Mouse (Mus musculus): ENCODE results near the gene Dtnb.
"Not testable (repeated sequence)": the region's sequence is repeated elsewhere in the genome, so short reads cannot be mapped to it uniquely, and the experiment has no call there.

The Dtnb gene

DNA sequence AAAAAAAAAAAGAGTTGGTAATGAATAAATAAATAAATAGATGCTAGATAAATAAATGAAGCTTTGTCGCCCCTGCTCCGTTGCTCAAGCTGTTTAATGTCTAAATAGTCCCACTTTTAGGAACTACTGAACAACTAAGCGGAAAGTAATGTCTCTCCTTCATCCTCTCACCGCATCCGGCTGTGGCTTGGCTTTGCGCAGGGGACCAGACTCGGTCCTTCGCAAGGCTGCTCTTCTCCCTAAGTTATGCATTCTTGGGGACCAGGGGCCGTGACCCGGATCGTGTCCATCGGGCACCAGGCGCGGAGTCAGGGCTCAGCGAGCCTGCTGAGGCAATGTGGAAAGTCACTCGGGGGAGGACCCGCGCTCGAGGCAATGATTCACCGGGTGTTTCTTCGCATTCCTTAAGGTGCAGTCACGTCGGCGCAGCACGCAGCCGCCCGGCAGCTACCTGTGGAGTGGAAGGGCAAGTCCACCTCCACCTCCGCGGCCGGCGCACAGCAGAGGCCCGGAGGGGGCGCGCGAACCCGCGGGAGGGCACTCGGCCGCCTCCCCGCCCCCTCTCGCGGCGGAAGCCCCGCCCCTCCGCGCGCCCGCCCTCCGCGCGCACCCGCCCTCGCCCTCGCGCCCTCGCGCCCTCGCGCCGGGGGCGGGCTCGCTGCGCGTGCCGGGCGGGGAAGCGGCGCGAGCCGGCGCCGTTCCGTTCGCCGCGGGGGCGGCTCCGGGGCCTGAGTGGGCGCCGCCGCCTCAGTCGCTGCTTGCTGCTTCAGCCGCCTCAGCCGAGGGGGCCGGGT lies at the start of gene Dtnb:
Dtnb (plus strand) TSS at position 595 of the 794 bp plus-strand sequence.
- DNase-seq (ENCODE audit: low spot score), result peak; percentile 74

DNA sequence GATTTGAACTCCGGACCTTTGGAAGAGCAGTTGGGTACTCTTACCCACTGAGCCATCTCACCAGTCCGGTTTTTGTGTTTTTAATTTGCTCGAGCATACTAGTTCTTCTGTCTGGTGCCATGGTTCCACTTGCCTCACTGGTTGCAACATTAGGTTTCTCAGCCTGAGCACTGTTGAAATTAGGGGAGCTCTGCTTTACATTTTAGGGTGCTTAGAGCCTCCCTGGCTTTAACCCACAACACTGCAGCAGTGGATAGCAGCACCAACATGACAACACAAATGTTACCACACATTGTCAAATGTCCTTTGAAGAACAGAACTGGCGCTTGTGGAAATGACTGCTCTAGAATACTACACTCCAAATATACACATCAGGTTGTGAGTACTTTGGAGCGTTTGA lies 46.6 kb upstream of the Dtnb start:
- no peak for DNase-seq (ENCODE audit: low spot score)

DNA sequence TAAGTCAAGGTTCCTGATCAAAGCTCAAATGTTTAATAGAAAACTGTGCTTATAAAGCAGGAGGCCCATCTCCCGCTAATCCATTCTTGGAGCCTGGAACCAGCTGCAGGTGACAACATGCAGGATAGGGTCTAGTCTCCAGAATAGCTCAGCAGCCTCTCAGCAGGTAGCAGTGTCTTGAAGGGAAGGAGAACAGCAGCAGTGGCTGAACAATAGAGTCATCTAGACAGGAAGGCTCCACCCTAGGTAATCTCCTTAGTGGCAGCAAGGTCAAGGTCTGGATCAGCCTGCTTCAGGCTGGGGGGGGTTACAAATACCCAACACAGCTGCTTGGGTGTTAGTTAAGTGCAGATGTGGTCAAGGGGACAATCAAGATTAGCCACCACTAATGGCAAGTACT lies 36.7 kb upstream of the Dtnb start:
- DNase-seq (ENCODE audit: low spot score), result not testable (repeated sequence)

DNA sequence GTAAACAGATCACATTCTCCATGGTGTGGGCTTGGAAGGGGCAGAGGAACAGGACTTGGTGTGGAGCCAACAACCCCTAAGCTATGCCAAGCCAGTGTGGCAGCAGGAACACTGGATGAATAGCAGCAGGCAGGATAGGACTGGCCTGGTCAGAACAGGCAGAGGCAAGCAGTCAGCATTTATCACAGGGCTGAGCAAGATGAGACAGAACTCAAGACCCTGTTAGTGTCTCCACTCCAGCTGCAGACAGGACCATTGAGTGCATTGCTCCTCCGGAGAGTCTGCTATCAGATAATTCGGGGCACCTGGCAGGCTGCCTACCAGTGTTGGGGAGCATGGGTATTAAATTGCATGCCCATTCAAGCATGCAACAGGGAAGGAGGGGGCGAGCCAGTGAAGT lies 34.6 kb upstream of the Dtnb start:
- no peak for DNase-seq (ENCODE audit: low spot score)

DNA sequence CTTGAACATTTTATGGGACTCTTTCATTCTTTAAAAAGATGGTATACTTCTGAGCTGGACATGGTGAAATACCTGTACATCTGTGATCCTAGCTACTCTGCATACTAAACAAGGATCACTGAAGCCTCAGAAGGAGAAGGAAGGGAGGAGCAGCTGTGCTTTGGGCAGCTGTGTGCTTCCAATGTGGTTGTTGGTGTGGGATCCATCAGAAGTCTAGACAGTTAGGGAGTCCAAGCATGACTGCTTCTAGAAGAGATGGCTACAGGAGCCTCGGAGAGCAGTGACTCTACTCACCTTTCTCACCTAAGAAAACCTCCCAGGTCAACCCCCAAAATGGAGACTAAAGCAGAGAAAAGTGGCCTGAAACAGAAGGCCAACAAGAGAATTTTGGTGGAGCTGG lies 34.1 kb upstream of the Dtnb start:
- DNase-seq (ENCODE audit: low spot score), result no peak

DNA sequence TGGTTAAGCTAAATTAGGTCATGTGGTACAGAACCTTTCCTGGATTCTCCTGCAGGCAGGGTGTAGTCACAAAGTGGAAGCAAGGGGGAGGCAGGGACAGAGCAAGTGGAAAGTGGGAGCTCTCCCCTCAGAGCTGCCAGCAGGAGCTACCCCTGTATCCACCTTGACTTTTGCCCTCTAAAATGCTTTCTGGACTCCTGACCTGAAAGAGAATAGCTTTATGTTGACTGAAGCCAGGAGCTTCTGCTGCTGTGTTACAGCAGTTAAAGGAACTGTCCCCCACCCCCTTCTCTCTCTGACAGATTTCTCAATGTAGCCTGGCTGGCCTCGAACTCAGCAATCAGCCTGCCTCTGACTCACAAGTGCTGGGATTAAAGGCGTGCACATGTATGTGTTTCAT lies 32.6 kb upstream of the Dtnb start:
- DNase-seq (ENCODE audit: low spot score), result no peak

DNA sequence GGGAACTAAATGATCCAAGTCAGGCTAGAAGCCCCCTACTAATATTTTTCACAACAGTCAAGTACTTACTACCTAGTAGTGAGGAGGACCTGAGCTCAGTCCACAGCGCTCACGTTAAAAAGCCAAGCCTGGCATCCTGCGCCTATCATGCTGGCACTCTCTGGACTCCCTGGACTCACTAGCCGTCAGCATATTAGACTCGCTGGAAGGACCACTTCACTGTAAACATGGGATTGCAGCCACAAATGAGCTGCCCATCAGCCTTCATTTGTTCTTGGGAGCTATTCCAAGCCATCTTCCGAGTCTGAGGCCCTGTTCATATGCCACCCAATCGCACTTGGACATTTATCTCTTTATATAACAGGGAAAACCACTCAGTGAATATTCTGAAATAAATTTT lies 31.3 kb upstream of the Dtnb start:
- DNase-seq (ENCODE audit: low spot score), result no peak

DNA sequence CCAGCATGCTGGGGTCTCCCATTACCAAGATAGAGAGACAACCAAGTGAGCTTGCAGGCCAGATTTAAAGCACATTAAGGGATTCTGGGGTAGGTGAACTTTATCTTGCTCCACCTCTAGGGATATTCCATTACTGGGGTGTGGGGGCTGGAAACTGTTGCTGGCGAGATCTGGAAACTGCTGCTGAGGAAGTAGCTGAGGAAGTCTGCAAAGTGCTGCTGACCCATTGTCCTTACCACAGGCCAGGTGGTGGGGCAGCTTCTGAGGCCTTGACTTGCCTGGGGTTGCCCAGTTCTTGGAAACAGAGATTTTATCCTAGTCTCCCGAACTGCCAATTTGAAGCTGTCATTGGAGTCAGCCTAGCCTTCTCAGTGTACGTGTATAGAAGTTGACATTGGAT lies 26.7 kb upstream of the Dtnb start:
- DNase-seq (ENCODE audit: low spot score), result no peak

DNA sequence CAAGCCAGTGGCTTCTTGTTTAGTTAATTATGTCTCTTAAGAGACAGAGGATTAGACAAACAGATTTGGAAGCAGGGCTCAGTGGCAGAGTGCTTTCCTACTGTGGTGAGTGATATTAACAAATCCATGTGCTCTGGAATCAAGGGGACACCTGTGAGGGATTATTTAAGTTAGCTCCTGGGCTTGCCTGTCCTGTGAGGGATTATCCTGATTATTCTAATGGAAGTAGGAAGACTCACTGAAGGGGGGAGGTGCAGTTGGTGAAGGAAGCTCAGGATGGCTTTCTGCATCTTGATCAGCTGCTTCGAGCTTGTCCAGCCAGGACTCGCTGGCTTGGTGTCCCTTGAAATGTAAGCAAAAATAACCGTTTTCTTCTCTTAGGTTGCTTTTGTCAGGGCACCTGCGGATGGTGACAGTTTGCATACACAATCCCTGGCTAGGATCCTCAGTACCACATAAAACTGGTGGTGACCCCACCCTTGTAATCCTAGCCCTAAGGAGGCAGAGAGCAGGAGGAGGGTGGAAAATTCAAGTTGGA lies 26.0 kb upstream of the Dtnb start:
- DNase-seq (ENCODE audit: low spot score), result no peak

DNA sequence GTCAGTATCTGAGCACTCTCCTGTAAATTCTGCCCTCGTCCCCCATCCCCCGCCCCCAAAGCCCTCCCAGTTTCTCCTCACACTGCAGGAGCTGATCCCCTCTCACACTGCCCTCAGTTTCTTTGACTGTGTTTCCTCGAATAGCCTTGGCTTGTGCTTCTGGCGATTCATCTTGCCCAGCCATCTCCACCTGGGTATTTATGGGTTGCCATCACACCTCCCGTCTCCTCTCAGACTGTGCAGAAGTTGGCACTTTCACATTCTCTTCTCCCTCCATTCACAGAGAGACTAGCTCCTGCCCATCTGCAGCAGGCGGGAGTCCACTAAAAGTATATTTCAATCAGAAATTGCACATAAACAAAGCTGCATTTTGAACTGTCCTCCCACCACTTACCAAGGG lies 25.4 kb upstream of the Dtnb start:
- DNase-seq (ENCODE audit: low spot score), result no peak

DNA sequence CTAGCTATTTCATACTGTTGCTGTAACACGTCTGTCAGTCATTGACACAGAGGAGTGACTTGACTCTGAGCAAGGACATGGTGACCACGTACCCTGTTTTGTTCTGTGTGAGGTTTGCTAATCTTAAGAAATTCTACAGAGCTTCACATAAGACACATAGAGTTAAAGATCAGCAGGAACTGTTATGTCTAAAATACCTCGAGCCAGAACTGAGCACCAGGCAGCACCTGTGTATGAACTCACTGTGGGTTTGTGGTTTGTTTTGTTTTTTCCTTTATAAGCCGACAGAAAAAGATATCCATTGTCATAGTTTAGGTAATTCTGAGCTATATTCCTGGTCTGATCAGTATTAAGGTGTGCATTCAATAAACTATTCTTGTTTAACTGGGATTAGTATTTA lies 24.7 kb upstream of the Dtnb start:
- no peak for DNase-seq (ENCODE audit: low spot score)

DNA sequence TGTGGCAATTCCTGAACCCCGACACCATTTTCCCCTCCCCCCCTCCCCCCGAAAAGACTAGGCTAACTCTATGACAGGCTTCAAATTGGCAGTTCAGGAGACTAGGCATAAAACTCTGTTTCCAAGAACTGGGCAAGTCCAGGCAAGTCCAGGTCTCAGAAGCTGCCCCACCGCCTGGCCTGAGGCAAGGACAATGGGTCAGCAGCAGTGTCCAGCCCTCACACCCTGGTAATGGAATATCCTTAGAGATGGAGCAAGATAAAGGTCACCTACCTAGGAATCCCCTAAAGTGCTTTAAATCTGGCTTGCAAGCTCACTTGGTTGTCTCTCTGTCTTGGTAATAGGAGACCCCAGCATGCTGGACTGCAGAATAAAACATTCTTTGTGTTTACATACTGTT lies 24.3 kb upstream of the Dtnb start:
- DNase-seq (ENCODE audit: low spot score), result no peak

DNA sequence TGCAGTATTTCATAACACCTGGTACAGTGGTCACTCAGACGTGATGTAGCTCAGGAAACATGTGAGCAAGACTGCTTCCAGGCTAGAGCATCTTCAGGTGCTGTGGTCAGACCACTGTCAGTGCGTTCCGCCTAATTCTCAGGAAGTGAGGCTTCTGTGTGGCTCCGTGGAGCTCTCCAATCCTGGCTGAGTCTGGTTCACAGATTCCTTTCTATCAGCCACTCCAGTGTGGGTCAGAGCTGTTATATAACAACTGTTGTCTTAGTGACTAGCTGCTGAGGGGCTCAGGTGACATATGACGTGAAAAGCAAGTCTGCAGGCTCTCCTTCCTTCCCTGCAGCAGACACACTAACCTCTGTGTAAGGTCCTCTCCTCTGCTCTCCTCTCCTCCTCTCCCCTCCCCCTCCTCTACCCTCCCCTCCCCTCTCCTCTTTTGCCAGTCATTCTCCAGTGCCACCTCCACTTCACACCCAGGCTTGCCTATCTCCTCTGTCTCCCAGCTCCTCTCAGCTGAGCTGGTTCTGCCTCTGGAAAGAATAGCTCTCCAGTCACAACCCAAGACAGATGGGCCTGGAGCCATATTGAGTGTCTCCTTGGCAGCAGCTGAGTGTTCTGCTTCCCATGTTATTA lies 23.5 kb upstream of the Dtnb start:
- no peak for DNase-seq (ENCODE audit: low spot score)

DNA sequence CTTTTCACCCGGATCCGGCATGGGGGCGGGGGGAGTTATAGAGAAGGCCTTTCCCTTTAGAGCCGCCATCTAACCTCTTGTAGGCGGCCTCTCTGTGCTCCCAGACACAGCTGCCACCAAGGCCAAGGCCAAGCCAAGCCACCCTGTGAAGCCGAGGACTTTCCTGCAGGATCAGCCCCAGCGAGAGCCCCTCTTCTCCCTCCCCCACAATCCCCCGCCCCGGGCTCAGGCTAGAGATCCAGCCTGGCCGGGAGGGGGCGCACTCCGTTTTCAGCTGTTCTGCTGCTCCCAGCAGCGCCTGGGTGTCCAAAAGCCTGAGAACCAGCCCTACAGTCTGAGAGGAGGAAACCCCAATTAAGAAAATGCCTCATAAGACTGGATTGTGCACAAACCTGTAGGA lies 21.9 kb upstream of the Dtnb start:
- peak; percentile 61 for DNase-seq (ENCODE audit: low spot score)

DNA sequence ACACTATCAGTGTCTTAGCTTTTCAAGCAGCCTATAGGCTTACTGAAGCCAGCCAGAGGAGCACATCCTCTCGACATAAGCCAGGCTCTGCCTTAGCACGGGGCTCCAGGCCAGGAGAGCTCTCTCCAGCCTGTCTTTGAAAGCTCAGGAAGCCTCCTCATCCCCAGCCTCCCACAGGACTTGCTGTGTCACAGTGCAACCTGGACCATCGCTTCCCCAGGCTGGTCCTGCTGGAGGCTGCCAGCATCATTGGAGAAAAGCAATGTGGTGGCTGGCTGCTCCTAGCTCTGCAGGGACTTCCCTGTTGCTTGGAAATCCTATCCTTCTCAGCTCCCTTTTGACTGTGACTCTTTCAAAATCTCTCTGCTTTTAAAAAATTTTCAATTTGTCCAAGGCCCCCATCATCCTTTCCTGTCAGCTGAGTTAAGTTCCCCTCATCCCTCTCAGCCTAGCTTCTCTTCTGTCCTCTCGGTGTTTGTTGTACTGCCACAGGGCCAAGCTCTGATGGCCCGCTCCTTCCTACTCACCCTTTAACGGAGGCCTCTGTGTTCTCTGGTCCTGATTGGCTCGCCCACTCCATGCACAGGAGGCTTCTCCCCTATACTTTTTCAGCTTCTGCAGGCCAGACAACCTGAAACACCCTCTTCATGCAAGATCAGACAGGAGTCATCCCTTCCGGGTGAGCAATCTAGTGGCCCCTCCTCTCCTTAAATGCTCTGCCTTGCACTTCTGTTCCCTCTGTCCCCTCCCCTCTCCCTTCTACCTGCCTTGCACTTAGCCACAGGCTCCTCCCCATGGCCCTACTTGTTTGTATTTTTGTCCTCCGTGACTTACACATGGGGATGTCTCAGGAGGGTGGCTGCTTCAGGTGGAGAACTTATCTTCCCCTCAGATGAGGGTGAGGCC lies 14.5 kb upstream of the Dtnb start:
- DNase-seq (ENCODE audit: low spot score), result no peak

DNA sequence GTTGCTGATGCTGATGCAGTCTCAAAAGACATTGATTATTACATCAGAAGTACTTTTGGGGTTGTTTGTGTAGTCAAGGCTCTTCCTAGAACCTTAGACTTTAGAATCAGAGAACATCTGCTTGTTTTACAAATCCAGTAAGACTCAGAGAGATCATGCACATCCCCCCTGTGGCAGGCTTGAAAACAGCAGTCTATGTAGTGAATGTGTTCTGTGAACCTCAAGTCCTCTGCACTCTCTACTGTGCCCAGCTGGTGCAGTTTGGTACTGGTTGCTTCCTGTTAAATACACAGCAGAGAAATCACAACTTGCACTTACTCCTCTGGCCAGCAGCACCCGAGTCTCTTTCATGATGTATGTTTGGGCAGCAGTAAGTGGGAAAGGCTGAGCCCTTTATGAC lies 11.6 kb upstream of the Dtnb start:
- DNase-seq (ENCODE audit: low spot score), result peak; percentile 66

DNA sequence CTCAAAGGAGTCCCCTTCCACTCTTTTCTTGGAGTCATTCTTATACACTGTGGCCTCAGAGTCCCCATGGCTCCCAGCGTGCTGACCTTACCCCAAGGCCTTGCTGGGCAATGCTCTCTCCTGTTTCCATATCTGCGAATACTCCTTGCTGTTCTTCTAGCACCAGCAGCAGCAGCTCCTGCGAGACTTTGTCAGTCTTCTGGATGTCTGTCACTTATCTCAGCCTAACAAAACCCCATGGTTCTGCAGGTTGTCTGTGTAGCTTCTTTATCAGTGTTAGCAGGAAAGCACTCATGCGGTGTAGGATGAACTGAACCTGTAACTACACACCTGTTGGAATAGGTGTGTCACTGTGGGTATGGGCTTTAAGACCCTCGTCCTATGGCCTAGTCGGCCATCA lies 11.1 kb upstream of the Dtnb start:
- no peak for DNase-seq (ENCODE audit: low spot score)

DNA sequence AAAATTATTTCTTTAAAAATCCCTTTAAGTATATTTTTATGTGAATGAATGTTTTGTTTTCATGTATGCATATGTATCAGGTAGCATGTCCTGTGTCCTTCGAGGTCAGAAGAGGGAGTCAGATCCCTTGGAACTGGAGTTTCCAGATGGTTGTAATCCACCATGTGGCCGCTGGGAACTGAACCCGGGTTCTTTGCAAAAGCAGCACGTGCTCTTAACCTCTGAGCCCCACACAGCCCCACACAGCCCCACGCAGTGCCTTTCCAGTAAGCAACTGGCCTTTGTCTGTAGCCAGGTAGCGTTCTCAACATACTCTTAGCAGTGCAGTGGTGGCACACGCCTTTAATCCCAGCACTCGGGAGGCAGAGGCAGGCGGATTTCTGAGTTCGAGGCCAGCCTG lies 9.4 kb upstream of the Dtnb start:
- DNase-seq (ENCODE audit: low spot score), result no peak

DNA sequence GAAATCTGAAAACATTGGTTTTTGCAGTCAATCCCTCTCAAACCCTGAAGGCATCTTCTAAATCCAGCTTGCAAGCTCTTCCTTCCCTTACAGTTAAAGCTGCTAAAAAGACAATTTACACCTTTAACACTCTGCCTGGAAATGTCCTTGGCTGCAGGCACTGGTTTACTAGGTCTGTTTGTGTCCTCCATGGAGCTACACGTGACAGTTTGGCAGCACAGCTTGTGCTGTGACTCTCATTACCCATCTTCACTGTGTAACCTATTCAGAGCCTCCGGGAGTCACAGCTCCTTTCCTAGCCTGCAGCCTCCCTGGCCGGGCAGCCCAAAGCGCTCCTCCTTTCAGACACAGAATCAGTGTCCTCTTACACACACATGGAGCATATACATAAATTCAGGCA lies 8.5 kb upstream of the Dtnb start:
- no peak for DNase-seq (ENCODE audit: low spot score)

DNA sequence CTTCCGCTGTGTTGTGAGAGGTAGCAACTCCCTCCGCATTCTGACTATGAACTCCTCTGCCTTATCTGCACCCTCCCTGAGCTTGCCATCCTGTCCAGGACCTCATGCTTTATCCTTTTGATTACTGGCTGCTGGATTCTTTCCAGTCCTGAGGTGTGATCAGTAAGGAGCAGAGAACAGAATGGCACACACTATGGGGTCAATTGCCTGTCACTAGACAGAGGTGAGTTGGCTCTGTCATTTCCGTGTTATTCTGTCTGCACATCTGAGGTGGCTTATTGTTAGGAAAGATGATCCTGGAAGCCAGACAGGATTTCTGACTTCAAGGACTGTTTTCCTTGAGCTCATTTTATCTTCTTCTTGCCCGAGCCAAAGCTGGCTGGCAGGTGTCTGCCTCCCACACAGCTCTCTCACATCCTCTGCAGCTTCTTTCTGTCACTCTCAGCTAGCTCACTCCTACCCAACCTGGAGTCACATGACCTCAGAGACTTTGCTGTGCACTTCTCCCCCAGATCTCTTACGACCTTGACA lies 3.7 kb upstream of the Dtnb start:
- DNase-seq (ENCODE audit: low spot score), result no peak

DNA sequence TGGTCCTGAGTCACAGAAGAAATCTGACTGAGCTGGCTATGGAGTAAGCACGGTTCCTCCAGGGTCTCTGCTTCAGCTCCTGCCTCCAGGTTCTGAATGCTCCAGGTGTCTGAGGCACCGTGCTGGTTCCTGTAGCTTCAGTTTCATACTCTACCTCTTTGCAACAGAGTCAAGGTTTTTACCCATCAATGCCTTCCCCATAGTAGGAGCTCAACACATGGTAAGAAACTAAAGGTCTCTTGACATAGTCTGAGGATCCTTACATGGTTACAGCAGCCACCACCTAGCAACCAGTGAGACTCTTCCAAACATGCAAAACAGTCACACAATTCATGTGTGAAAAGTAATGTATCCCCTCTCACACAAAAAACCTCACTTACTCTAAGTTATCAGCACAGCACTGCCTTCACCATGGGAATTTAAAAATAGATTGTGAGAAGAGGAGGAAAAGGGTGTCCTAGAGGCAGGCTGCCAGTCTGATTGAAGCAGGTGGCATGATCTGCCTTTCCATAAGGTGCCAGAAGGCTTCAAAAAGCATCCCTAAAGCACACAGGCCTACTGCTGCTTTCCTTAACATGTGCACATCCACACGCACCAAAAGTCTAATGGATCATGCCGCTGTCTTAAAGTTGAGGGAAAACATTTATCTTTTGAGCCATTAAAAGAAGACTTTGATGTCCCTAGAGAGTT lies 1.3 kb upstream of the Dtnb start:
- no peak for DNase-seq (ENCODE audit: low spot score)

All from retina, embryonic 14.5 days (tissue).